Mouse (Mus musculus) lung, adult 18-20 months (tissue): ENCODE results near the gene Atg9b.

Experiments
- DNase-seq, 2 experiments: peaks; one replicate each; pipeline ENCODE4 v3.0.0; 2022; ENCODE audit warnings: mixed read lengths in 2 of 2

The Atg9b gene

GRCm38 (mm10) chr5:24391864-24392263 is at the start of gene Atg9b:
TSS of gene Atg9b (minus strand) at chr5:24392143.
- DNase-seq = no peak

GRCm38 (mm10) chr5:24441187-24441586 is 49.2 kb upstream of the Atg9b start:
- no peak for DNase-seq

- DNase-seq = no peak
Measured at GRCm38 (mm10) chr5:24433993-24434392, 42.0 kb upstream of the Atg9b start.

GRCm38 (mm10) chr5:24428596-24428995 is 36.7 kb upstream of the Atg9b start:
- no peak for DNase-seq

GRCm38 (mm10) chr5:24427981-24428402 is 36.0 kb upstream of the Atg9b start:
- DNase-seq = peak; percentile 74 to 82

- no peak for DNase-seq
Measured at GRCm38 (mm10) chr5:24427285-24427633, 35.3 kb upstream of the Atg9b start.

- peak; percentile 14 to 22 for DNase-seq
Measured at GRCm38 (mm10) chr5:24426556-24427284, 34.8 kb upstream of the Atg9b start.

- peak in 1 of 2 experiments; percentile 15 for DNase-seq
Measured at GRCm38 (mm10) chr5:24426037-24426432, 34.1 kb upstream of the Atg9b start.

GRCm38 (mm10) chr5:24425421-24426036 is 33.6 kb upstream of the Atg9b start:
- DNase-seq = peak in 1 of 2 experiments; percentile 64

- DNase-seq = peak; percentile 82 to 88
Measured at GRCm38 (mm10) chr5:24424861-24425411, 33.0 kb upstream of the Atg9b start.

GRCm38 (mm10) chr5:24424004-24424781 is 32.2 kb upstream of the Atg9b start:
- no peak for DNase-seq

- peak; percentile 99 for DNase-seq
Measured at GRCm38 (mm10) chr5:24423129-24424003, 31.4 kb upstream of the Atg9b start, which contains the start of the genes Cdk5 and Slc4a2. TSS of gene Cdk5 (minus strand) at chr5:24423530. TSS of gene Slc4a2 (plus strand) at chr5:24423837.

GRCm38 (mm10) chr5:24420381-24420780 is 28.4 kb upstream of the Atg9b start:
- no peak for DNase-seq

GRCm38 (mm10) chr5:24417587-24417986 is 25.6 kb upstream of the Atg9b start:
- DNase-seq = no peak

- DNase-seq = peak; percentile 56 to 67
Measured at GRCm38 (mm10) chr5:24416222-24416736, 24.3 kb upstream of the Atg9b start.

- DNase-seq = no peak
Measured at GRCm38 (mm10) chr5:24413938-24414337, 22.0 kb upstream of the Atg9b start.

GRCm38 (mm10) chr5:24413042-24413693 is 21.2 kb upstream of the Atg9b start, which contains the start of gene Asic3:
TSS of gene Asic3 (plus strand) at chr5:24413392.
- no peak for DNase-seq

GRCm38 (mm10) chr5:24412063-24412462 is 20.1 kb upstream of the Atg9b start:
- no peak for DNase-seq

- DNase-seq = no peak
Measured at GRCm38 (mm10) chr5:24409466-24409865, 17.5 kb upstream of the Atg9b start.

GRCm38 (mm10) chr5:24408651-24409050 is 16.7 kb upstream of the Atg9b start:
- DNase-seq = no peak

- no peak for DNase-seq
Measured at GRCm38 (mm10) chr5:24405389-24405876, 13.5 kb upstream of the Atg9b start.
